Mouse (Mus musculus) forelimb bud, embryonic 11.5 days (tissue): ENCODE data around the gene Ube2v1.

ENCODE experiments used
- DNase-seq: peaks from one replicate; pipeline ENCODE4 v3.0.0-alpha.2; 2012; ENCODE audit warnings: low read depth, low spot score

Ube2v1 gene

DNA sequence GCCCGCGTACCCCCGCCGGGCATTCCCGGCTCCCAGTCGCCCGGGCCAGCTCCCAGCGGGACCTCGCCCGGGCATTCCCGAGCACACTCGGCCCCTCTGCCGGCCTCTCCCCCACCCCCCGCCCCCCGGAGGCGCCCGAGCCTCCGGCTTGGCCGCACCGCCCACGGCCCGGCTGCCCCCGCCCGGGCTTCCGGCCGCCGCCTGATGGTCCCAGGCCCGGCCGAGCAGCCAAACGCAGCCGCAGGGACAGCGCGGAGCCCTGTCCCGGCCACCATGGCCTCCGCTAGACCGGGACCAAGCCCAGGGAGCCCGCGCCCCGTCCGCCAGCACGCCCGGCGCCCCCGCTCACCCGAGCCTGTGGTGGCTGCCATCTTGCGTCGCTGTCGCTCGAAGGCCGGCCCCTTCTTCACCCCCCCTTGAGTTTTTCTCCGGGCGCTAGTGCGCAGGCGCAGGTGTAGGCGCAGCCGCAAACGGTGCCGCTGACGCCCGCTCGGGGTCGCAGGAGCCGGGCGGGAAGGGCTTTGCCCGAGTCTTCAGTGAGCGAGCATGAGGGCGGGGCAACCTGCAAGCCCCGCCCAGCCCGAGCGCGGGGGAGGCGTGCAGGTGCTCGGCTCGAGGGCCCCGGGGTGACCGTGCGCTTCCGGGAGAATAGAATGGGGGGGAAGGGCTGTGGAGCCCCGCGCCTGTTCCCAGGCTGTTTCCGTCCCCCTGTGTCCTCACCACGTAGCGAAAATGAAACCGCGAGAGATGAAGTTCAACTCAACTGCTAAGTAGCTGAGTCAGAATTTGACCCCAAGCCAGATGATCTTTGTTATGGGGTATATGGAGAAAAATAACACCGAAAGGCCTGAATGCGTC, at the start of gene Ube2v1:
Ube2v1 (minus strand) TSS at position 505 of the 858 bp plus-strand sequence.
- DNase-seq: peak; percentile 99

DNA sequence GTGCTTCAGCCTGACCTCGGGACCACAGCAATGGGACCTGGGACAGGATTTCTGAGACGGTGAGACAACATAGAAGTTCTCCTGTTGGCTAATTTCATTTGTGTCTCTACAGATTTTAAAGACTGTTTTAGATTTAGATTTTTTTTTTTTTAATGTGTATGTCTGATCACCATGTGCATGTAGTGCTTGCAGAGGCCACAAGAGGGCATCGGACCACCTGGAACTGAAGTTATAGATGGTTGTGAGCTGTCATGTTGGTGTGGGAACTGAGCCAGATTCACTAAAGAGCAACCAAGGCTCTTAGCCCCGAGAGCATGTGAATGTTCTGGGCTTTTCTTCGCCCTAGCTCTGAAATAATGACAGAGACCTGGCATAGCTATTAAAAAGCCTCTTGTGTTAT, 48.8 kb upstream of the Ube2v1 start:
- no peak for DNase-seq

DNA sequence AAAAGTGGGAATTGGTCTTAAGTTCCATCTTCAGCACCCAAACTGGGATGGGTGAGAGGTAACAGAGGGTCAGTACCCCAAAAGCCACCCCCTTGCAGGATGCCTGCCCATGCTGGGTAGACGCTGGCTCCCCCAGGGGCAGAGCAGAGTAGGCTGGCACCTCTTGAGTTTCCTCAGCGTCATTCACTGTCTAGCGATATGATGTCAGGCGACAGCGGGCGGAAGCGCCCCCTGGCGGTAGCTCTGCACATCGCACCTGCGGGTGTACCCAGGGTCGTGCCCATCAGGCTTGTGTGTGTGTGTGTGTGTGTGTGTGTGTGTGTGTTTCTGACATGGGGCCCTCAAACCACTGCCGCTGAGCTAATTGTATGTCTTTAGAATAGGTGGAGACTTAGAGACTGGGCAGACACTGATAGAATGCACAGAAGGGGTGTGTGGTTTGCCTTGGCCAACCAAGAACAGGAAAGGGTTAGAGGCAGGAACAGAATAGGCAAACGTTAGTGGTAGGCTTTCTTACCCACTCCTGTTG, 48.1 kb upstream of the Ube2v1 start:
- peak; percentile 83 for DNase-seq

DNA sequence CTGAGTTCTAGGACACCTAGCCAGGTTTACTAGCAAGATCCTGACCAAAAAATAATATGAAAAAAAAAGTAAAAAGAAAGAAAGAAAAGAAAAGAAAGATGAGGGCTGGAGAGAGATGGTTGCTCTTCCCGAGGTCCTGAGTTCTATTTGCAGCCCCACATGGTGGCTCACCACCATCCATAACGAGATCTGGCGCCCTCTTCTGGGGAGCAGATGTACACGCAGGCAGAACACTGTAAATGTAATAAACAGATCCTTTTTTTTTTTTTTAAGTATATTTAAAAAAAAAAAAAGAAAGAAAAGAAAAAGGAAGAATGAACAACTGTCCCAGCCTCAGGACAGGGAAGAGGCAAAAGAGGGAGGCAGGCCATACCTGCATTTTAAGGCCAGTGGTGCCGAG, 46.7 kb upstream of the Ube2v1 start:
- no peak for DNase-seq

DNA sequence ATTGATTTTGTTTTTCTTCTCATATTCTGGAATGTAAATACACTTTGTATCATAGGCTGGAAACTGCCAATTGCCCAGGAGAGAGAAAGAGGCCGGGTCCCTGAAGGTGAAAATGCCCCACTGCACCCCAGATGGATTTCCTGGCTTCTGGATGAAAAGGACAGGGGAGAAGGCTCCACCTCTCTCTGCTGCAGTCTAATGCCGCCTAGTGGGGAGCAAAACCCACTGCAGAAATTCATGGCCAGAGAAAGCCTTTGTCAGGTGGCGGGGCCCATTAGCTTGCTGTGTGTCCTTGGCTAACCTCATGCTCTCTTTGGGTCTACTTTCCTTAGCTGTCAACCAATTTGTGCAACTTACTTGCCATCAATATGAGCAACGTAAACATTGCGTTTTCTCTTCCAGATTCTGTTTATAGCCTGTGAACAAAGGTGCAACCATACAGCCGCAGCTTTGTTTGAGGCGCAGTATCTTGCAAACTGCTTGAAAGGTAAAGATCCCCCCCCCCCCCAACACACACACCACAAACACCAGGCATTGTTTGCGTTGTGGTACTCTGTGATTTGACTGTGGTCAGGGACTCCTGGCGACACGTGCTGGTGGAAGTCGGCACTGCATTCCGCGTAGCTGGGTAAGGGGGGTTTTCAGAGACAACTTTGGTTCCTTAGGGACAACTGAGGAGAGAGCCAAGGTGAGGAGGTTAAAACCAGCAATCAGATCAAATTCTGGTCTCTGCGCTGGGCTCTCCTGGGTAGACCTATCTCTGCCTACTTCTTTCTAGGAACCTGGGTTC, 43.4 kb upstream of the Ube2v1 start:
- DNase-seq: no peak

DNA sequence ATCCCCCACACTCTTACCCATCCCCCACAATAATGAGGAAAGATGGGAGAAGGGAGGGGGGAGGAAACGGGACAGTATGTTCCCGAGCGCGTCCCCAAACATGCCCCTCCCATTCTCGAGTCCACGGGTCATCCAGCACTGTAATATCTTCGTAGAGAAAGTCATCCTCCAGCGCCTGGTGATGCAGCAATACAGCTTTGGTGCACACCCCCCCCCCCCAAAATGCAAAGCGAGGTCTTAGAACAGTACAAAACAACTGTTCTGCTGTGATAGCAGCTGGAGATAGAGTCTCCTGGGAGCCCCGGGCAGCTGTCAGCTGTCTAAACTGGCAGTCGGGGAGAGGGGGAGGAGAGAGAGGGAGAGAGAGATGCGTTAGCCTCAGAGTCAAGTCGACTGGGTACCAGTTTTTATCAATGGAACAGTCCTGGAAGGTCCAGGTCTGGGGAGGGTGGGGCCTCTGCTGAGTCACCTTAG, 40.4 kb upstream of the Ube2v1 start:
- no peak for DNase-seq

DNA sequence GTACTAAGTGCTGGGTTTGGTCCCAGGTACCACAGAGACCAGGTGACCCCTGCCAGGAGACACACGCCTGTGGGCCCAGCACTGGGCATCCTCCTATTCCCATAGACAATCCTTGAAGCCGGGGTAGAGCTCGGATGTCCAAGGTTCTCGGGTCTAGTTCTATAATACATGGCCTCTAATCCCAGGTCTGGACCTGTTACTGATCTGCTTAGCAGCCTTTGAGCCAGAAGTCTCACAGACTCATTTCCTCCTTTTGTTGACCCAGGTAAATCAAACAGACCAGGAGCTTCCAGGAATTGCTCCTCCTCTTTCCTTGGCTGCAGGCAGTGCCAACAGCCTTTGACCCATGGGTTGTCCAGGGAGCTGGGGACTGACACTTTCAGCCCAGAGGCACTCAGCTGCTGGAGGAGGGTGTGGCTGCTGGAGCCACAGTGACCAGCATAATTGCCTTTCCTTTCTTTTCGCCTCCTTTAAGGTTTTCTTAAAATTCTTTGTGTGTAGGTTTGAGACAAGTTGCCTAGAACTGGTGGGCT, 39.3 kb upstream of the Ube2v1 start:
- no peak for DNase-seq

DNA sequence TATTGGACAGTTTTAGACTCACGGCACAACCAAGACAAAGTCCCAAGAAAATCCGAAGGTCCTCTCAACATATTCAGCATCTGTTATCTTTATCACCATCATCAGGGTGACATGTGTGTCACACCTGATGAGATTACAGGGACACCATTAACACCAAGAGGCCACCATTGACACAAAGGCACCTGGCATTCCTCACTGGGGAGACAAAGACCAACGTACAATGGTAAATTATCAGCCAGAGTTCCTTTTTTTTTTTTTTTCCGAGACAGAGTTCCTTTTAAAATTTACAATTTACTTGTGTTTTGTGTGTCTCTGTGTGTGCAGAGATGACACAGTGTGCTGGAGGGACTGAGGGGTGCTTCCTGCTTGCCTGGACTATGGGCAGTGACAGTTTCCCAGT, 37.5 kb upstream of the Ube2v1 start:
- no peak for DNase-seq

DNA sequence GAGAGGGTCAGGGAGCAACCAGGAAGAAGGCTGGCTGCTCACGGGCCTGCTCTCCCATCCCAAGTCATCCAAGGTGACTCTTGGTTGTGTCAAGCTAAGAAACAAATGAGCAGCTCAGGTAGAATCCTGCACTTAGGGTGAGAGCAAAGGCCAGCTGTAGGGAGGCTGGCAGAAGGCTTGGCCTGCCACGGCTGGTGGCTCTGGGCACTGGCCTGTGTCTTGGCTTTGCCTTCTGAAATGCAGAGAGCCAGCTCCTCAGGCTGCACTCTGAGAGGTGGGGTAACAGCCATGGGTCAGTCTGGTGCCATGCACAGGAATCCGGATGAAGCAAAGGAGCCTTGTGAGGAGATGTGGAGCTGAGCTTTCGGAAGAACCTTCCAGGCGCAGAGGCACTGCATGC, 36.5 kb upstream of the Ube2v1 start:
- DNase-seq: no peak

DNA sequence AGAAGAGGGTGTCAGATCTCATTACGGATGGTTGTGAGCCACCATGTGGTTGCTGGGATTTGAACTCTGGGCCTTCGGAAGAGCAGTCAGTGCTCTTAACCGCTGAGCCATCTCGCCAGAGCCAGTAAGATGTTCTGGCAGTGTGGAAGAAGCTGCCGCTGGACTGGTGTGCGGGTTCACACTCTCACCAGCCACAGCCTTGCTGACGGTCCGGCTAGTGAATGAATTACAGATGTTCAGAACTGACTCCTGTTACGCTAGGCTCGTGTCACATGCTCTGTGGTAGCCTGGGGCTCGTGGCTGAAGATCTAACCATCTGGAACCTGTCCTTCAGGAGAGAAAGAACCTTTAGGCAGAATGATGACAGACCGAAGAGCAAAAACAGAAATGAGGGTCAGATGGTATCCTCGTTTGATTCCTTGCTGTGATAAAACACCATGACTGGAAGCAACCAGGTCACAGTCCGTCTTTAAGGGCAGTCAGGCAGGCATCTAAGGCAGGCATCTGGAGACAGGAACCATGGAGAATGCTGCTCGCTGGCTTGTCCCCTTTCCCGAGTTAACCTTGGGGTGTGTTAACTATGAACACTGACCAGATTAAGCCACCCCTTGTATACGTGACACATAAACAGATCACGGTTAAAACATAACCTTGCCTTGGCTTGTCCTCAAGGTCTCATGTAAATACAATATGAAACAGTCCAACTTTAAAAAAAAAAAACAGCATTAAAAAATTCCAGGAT, 34.2 kb upstream of the Ube2v1 start:
- DNase-seq: no peak

DNA sequence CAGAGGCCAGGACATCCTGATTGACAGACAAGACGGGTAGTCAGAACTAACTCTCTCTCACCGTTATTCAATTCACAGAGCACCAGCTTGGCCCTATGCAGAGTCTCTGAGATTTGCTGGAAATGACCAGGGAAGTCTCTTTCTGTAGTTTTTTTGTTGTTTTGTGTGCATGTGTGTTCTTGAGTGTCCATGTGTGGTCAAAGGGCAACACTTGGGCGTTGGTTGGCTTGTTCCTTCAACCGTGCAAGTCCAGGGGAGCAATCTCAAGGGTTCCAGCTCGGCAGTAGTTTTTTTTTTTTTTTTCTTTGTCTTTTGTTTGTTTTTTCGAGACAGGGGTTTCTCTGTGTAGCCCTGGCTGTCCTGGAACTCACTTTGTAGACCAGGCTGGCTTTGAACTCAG, 30.8 kb upstream of the Ube2v1 start:
- DNase-seq: no peak

DNA sequence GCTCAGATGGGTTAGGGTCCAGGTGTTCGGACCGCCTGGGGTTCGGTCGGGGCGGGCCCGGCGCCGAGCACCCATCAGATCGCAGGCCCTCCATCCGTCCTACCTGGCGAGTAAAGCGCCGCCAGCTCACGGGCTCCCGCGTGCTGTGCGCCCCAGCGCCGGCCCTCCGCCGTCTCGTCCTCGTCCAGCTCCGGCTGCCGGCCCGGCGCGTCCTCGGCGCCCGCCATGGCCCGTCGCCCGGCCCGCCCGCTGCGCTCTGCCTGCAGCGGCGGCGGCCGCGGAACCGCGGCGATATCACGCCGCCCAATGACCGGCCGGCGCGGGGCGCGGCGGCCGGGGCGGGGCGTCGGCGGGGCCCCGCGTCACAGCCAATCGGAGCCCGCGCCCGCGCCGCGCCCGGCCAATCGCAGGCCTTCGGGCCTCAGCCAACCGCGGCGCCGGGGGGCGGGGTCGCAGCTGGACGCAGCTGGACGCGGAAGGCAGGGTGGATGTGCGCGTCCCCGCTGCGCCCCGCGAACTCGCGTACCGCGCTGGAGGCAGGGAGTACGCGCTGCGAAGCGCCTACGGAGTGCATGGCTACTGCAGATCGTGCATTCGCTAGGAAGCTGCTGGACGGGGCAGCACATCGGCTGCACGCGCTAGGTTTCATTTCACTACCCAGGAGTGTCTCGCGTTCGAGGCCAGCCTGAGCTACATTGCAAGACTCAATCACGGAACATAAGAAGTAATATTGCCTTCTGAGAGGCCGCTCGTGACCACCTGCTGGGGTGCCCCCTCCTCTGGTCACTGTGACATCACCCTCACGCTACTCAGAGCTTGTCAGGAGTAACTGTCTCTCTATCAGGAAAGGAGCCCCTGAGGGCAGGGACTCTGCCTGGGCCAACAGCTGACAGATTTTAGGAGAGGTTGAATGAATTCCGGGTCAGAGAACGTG, 29.6 kb upstream of the Ube2v1 start, which contains the start of gene Gm20431:
Gm20431 (minus strand) TSS at position 227 of the 934 bp plus-strand sequence.
- DNase-seq: peak; percentile 92

DNA sequence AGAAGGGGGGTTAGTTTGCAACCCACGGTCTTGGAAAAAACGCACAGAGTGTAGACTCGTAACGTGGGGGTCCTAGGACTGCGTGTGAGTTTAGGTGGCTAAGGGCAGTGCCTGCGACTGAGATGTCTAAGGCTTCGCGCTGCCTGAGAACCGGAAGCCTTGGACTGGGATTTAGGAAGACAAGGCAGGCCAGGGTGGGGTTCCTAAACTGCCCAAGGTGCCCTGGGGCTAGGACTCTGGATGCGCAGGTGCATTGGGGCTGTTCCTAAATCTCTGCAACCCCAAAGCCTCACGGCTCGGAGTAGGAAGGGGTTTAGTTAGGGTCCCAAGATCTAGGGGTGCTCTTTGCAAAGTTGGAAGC, 28.7 kb upstream of the Ube2v1 start:
- no peak for DNase-seq

DNA sequence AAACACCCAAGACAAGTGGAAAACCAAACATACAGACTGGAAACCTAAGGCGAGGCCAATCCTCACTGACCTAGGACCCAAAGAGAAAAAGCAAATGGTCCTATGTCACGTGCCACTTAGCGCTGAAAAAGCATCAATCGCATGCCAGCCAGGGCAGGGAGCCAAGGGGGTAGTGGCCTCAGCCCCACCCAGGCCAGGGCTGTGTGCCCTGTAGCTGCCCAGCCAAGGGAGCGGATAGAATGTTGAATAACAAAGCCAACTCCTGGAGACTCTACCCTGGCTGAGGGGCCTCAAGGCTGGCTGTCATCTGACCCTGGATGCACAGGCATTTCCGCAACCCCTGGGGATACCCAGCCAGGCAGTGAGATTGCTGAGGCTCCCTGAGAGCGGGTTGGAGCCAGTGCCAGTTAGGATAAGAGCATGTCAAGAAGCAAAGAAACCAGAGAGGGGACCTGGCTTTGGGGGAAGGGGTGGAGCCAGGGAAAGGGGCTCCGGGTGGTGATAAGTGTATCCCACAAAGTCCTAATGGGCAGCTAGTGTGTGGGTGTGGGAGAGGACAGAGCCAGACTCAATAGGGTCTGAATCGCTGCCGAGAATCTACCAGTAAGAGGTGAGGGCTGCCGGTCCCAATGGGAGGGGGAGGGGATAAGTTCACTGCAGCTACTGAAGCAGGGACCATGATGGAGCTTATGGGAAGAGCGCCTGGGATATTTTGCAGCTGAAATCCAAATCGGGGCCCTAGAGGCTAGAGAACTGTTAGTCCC, 28.1 kb upstream of the Ube2v1 start:
- no peak for DNase-seq

DNA sequence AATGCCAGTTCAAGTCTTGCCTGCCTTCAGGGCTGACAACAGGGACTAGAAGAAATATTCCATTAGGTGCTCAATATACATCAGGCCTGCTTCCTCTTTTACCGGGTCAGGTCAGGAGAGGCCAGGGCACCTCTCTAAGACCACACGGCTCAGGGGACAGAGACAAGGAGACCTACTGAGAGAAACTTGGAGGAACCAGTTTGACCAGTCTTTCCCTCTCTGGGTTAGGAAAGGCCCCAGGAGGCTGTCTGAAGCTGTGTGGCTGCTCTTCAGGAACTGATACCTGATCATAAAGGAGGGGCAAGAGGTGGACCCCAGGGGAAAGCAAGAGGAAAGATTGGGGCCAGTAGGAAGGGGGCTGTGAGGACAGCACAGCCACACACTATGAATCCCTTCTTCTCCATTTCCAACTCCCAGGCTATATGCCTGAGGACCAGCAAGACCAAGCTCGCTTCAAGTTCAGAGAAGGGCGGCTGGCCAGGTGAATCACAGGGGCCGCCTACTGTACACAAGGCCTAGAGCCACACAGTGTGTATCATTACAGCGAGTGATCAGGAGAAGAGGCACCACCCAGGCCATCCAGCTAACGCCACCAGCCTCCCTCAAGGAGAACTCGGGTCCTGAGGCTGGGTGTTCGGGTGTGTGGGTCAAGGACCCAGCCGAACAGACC, 27.4 kb upstream of the Ube2v1 start:
- DNase-seq: no peak

DNA sequence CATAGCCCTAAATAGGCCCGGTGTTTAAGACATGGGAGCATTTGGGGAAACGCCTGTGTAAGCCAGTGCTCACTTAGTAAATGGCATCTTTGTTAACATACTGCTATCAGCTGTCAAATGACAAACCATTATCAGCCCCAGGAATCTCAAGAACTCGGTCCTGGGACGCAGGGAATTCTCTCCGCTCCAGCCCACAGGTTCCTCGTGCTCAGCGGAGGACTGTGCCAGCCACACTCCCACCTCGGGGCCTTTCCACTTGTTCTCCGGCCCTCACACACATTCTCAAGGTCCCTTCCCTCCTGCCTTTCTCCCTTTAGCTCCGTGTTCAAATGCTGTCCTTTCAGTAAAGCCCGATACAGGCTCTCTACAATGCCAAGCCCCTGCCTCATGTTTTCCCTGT, 26.8 kb upstream of the Ube2v1 start:
- DNase-seq: no peak

DNA sequence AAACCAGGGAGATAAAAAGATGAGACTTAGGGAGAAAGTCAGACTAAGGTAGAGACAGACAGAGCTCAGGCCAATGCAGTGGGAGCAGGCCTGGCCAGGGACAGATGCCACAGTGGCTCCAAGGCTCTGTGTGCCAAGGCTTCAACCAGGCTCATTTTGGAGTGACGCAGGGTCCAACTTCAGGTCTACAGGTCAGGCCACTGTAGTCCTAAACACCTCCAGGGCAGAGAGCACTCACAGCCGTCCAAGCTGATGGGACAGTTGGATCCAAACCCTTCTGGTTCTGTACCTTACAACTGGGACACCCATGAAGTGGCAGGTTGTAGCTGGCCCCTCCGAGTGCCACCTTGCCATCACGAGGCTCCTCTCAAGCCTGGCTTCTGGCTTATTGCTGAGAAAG, 26.1 kb upstream of the Ube2v1 start:
- no peak for DNase-seq

DNA sequence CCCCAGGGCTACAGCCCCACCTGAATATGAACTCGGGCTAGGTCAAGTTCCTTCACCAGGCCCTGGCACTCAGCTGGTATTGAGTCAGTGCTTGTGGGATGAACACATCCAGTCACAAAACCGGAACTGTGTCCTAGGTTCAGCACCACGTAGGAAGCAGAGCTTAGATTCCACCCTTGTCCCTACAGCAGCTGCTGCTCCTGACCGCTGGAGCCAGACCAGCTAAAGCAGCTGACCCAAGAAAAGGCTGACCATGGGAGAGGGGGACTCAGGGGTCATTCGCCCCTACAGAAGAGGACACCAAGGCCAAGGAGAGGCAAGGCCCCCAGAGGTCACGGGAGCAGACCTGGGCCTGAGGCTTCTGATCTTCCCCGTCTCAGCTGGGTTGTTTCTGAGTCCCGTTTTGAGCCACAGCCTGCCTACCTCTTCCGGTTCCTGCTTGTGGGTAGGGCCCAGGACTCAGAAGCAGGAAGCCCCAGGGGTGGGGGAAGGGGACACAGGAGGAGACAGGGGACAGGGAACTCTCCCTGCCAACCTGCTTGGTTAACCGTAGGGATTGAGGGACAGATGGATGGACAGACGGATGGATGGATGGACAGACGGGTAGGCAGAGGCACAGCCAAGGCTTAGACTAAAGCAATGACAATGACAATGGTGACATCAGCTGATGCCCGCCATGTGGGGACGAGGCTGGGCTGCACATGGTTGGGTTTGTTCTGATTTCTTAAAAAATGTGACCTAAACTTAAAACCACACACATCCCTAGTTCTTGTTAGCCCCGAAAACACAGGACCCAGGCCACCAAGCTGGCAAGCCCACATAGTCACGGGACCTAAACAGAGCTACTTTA, 25.0 kb upstream of the Ube2v1 start:
- no peak for DNase-seq
